Mouse (Mus musculus): Measurements from ENCODE around the gene Cds1.

- no peak for TF ChIP-seq MEF2A (IDR thresholded peaks at IDR 0.05; ENCODE audit: extremely low read depth, insufficient replicate concordance, low read depth, low read length, poor library complexity, severe bottlenecking)
- TF ChIP-seq ELF1 (IDR thresholded peaks at IDR 0.05; ENCODE audit: low read depth, low read length): no peak
- no peak for TF ChIP-seq POLR2A (IDR thresholded peaks at IDR 0.05; ENCODE audit: control insufficient read depth in 1 of 2, insufficient read depth in 1 of 2, low read depth in 1 of 2, low read length in 2 of 2, poor library complexity in 1 of 2)
- TF ChIP-seq CTCF (IDR thresholded peaks at IDR 0.05 in 2 of 3, conservative IDR thresholded peaks at IDR 0.05 in 1 of 3; ENCODE audit: control insufficient read depth in 1 of 3, insufficient read depth in 1 of 3, low read depth in 2 of 3, low read length in 3 of 3, poor library complexity in 1 of 3, severe bottlenecking in 1 of 3): no peak
- no peak for TF ChIP-seq E2F4 (IDR thresholded peaks at IDR 0.05; ENCODE audit: borderline replicate concordance, low read depth, low read length)
- no peak for TF ChIP-seq TCF12 (IDR thresholded peaks at IDR 0.05; ENCODE audit: low read depth, low read length)
- no peak for TF ChIP-seq MAFK (IDR thresholded peaks at IDR 0.05; ENCODE audit: borderline replicate concordance, low read depth, low read length)
- no peak for TF ChIP-seq GATA1 (IDR thresholded peaks at IDR 0.05; ENCODE audit: low read depth, low read length)
- no peak for TF ChIP-seq RCOR1 (IDR thresholded peaks at IDR 0.05; ENCODE audit: low read depth, low read length)
- TF ChIP-seq HCFC1 (IDR thresholded peaks at IDR 0.05; ENCODE audit: low read depth, low read length): no peak
Measured at GRCm38 (mm10) chr5:101816822-101817221, 51.9 kb downstream of the Cds1 start.

Measured in MEL (cell line).